Comparison of ENCODE assay signal across 8 mouse cellular contexts in the genomic region with DNA sequence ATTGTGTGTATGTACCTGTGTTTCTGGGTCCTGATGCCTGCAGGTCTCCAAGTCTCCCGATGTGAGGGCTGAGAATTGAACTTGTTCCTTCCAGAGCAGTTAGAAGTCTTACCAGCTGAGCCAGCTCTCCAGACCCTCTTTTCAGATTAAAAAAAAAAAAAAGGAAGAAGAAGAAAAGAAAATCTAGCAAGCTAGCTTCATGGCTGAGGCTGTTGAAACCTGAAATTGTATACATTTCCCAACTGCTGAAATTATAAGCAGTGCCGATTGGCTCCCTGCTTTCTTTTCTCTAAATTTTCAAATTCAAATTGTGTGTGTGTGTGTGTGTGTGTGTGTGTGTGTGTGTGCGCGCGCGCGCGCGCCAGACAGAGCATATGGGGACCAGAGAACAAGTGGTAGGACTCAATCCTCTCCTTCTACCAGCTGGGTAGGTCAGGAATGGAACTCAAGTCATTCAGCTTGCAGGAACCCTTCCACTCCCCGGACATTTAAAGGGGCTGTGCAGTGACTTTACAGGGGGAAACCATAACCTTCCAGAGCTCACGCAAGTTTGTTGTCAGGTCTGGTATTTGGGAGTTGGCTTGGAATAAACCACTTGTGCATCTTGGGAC. TPM values are rescaled to one million over a fixed set of nuclear protein-coding genes. Genes with fewer than 3 reads are reported as not detected.
DNase-seq lines count a peak whose midpoint lies in the region; TF ChIP-seq lines count a peak whose summit lies in the region.

No protein-coding gene starts in this region.

- intact Hi-C loops in gastrocnemius, adult 2 months (cut with DNase I) = no loop called here
- intact Hi-C loops in gastrocnemius, postnatal 14 days (cut with DNase I; ENCODE audit: low total_unique reads) = no loop called here

- H3K36me3 ChIP-seq in hindbrain, embryonic 10.5 days = no peaks in the 10 kb centered on the region

- 36% methylated on average over 11 of the region's 11 CpGs for WGBS in hindbrain, embryonic 10.5 days

- peak overlapping the region; percentile 77 for H3K4me3 ChIP-seq in gastrocnemius, adult 2 months
- H3K4me3 ChIP-seq in hindbrain, embryonic 10.5 days = peak overlapping the region; percentile 54

- no peaks in the 10 kb centered on the region for H3K27me3 ChIP-seq in hindbrain, embryonic 10.5 days (ENCODE audit: insufficient read depth, poor library complexity, severe bottlenecking)

- TF ChIP-seq CTCF in gastrocnemius, adult 2 months (IDR thresholded peaks at IDR 0.05) = no peak

- DNase-seq in gastrocnemius, adult 2 months = no peak
- no peak for DNase-seq in gastrocnemius, postnatal 14 days
- DNase-seq in thymus, postnatal 0 days (ENCODE audit: low spot score) = peak; percentile 34
- DNase-seq in thymus, adult 18-20 months = no peak
- DNase-seq in hindbrain, embryonic 10.5 days (ENCODE audit: low spot score) = no peak
- peak; percentile 24 for DNase-seq in lung, postnatal 10 days
- peak; percentile 36 for DNase-seq in yolk sac, embryonic 10.5 days (ENCODE audit: low spot score)
- DNase-seq in layer of hippocampus, postnatal 36 days = no peak

- peak overlapping the region; percentile 95 for H3K27ac ChIP-seq in gastrocnemius, adult 2 months
- peak overlapping the region; percentile 99 for H3K27ac ChIP-seq in hindbrain, embryonic 10.5 days

- H3K9me3 ChIP-seq in hindbrain, embryonic 10.5 days = no peaks in the 10 kb centered on the region

- H3K4me1 ChIP-seq in hindbrain, embryonic 10.5 days (replicated peaks) = peaks cover 28% of the 10 kb centered on the region

RNA-seq across cellular contexts. Expression of gene Pecr, which starts 30.1 kb away (rescaled TPM):
- total RNA-seq in gastrocnemius, adult 2 months (2021) = 10 to 100 TPM; 15.7 to 16.4 TPM
- 10 to 100 TPM; 19.6 to 20.5 TPM for total RNA-seq in gastrocnemius, postnatal 14 days (2021)
- 15.3 and 15.6 TPM in 2 replicates for polyA plus RNA-seq in thymus, postnatal 0 days (2015; fragmentation: Nextera tagmentation; extraction: Ambion mirVana)
- 21.2 and 22.8 TPM in 2 replicates for polyA plus RNA-seq in hindbrain, embryonic 10.5 days (2016; fragmentation: Nextera tagmentation; extraction: Ambion mirVana)
- total RNA-seq in layer of hippocampus, postnatal 36 days (2021) = 1 to 10 TPM; 4.4 to 4.8 TPM

RNA-seq across cellular contexts. Expression of gene Tmem169, which starts 30.2 kb away (rescaled TPM):
- not detected for total RNA-seq in gastrocnemius, adult 2 months (2021)
- total RNA-seq in gastrocnemius, postnatal 14 days (2021) = under 1 TPM; 0.07 to 0.14 TPM
- 7.1 and 8.0 TPM in 2 replicates for polyA plus RNA-seq in thymus, postnatal 0 days (2015; fragmentation: Nextera tagmentation; extraction: Ambion mirVana)
- 9.3 and 17.4 TPM in 2 replicates for polyA plus RNA-seq in hindbrain, embryonic 10.5 days (2016; fragmentation: Nextera tagmentation; extraction: Ambion mirVana)
- 10 to 100 TPM; 16.6 to 17.6 TPM for total RNA-seq in layer of hippocampus, postnatal 36 days (2021)

RNA-seq across cellular contexts. Expression of gene Mreg, which starts 41.9 kb away (rescaled TPM):
- total RNA-seq in gastrocnemius, adult 2 months (2021) = 10 to 100 TPM; 37.7 to 60.5 TPM
- total RNA-seq in gastrocnemius, postnatal 14 days (2021) = 10 to 100 TPM; 25.9 to 27.4 TPM
- 74.9 and 80.1 TPM in 2 replicates for polyA plus RNA-seq in thymus, postnatal 0 days (2015; fragmentation: Nextera tagmentation; extraction: Ambion mirVana)
- polyA plus RNA-seq in hindbrain, embryonic 10.5 days (2016; fragmentation: Nextera tagmentation; extraction: Ambion mirVana) = 12.3 and 27.2 TPM in 2 replicates
- total RNA-seq in layer of hippocampus, postnatal 36 days (2021) = 1 to 10 TPM; 3.4 to 4.2 TPM

RNA-seq across cellular contexts. Expression of gene Xrcc5, which starts 53.2 kb away (rescaled TPM):
- total RNA-seq in gastrocnemius, adult 2 months (2021) = 10 to 100 TPM; 18.5 to 20.5 TPM
- total RNA-seq in gastrocnemius, postnatal 14 days (2021) = 10 to 100 TPM; 19.3 to 20.9 TPM
- 51.1 and 53.0 TPM in 2 replicates for polyA plus RNA-seq in thymus, postnatal 0 days (2015; fragmentation: Nextera tagmentation; extraction: Ambion mirVana)
- 48.1 and 50.2 TPM in 2 replicates for polyA plus RNA-seq in hindbrain, embryonic 10.5 days (2016; fragmentation: Nextera tagmentation; extraction: Ambion mirVana)
- 10 to 100 TPM; 12.5 to 13.8 TPM for total RNA-seq in layer of hippocampus, postnatal 36 days (2021)

Comparison
In these comparisons a context has a peak if more than half of its experiments do, and no peak if none do; other contexts are left out.
1. DNase-seq: peak in thymus, postnatal 0 days (single experiment), lung, postnatal 10 days (single experiment) and yolk sac, embryonic 10.5 days (single experiment); none in gastrocnemius, adult 2 months (single experiment), gastrocnemius, postnatal 14 days (single experiment), thymus, adult 18-20 months (0 of 2), hindbrain, embryonic 10.5 days (single experiment) and layer of hippocampus, postnatal 36 days (0 of 2).
2. RNA of gene Tmem169, which starts 30.2 kb away (total RNA-seq): 16.6 to 17.6 TPM in layer of hippocampus, postnatal 36 days; 0.07 to 0.14 TPM in gastrocnemius, postnatal 14 days and not detected in gastrocnemius, adult 2 months; every median in the first group is over 10 times any median in the second.
3. RNA of gene Mreg, which starts 41.9 kb away (total RNA-seq): 37.7 to 60.5 TPM in gastrocnemius, adult 2 months and 25.9 to 27.4 TPM in gastrocnemius, postnatal 14 days; 3.4 to 4.2 TPM in layer of hippocampus, postnatal 36 days; every median in the first group is over 4 times any median in the second.